Mouse (Mus musculus): ENCODE results near the gene Ttc38. TPM values are rescaled to one million over a fixed set of nuclear protein-coding genes. Genes with fewer than 3 reads are reported as not detected.

The Ttc38 gene
- polyA plus RNA-seq, 1 experiment from 2014 or later = 10.7 TPM

GRCm38 (mm10) chr15:85810806-85811521 lies 21.1 kb upstream of the Ttc38 start:
- WGBS (ENCODE audit: insufficient replicate concordance) = 2% methylated on average over 36 of the region's 36 CpGs
- peak overlapping the region; percentile 81 for H3K4me2 ChIP-seq (ENCODE audit: low read depth, low read length)
- H3K4me1 ChIP-seq (ENCODE audit: control insufficient read depth, low read depth, low read length) = peaks cover 29% of the 10 kb centered on the region
- no peaks in the 10 kb centered on the region for H3K27me3 ChIP-seq (ENCODE audit: control insufficient read depth, insufficient read depth, low read depth, low read length)
- H3K36me3 ChIP-seq (ENCODE audit: control insufficient read depth, insufficient read depth) = peaks cover 3% of the 10 kb centered on the region; the same call in 1 of the 2 replicates
- peak overlapping the region; percentile 83 for H3K9ac ChIP-seq (ENCODE audit: low read depth, low read length)
- peak overlapping the region; percentile 84 for H3K27ac ChIP-seq (ENCODE audit: low read length)
- peak; percentile 84 for ATAC-seq (ENCODE audit: low read depth)
- H3K4me3 ChIP-seq (ENCODE audit: low read depth, low read length) = peak overlapping the region; percentile 77
- H3K9me3 ChIP-seq (replicated peaks; ENCODE audit: control insufficient read depth, low read length) = no peaks in the 10 kb centered on the region

GRCm38 (mm10) chr15:85811535-85812277 lies 20.4 kb upstream of the Ttc38 start, which contains the start of gene Cdpf1:
Gene Cdpf1 (minus strand): TSS chr15:85811697.
- Histone ChIP-seq H3K4me3 (ENCODE audit: low read depth, low read length) (peak within 1 kb of the TSS; percentile 77), H3K4me1 (ENCODE audit: control insufficient read depth, low read depth, low read length) (peaks cover 29% of the 10 kb centered on the region), H3K27me3 (ENCODE audit: control insufficient read depth, insufficient read depth, low read depth, low read length) (no peaks in the 10 kb centered on the region), H3K36me3 (ENCODE audit: control insufficient read depth, insufficient read depth) (peaks cover 3% of the 10 kb centered on the region; the same call in 1 of the 2 replicates), H3K9ac (ENCODE audit: low read depth, low read length) (peak within 1 kb of the TSS; percentile 83), H3K4me2 (ENCODE audit: low read depth, low read length) (peak within 1 kb of the TSS; percentile 81), H3K9me3 (replicated peaks; ENCODE audit: control insufficient read depth, low read length) (no peaks in the 10 kb centered on the region), H3K27ac (ENCODE audit: low read length) (peak within 1 kb of the TSS; percentile 84)
- ATAC-seq (ENCODE audit: low read depth) = peak; percentile 91
- 1% methylated on average over 36 of the region's 36 CpGs for WGBS (ENCODE audit: insufficient replicate concordance)

DNA sequence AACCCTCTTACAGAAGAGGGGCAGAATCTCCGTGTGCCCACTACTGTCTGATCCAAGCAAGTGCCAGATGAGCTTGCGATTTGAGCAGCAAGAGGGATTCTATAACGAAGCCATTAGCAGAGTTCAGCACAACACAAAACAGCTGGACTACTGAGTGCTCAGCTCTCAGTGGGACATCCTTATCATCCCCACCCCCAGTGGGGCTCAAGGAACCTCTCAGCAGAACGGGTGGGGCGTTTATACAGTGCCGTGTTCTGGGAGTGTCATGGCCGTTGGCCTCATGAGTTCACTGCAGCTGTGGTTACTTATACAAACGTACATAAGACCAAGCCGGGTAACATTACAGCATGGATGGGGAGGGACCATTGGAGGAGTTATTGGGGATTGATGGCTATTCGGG lies 18.7 kb upstream of the Ttc38 start:
- Histone ChIP-seq H3K4me1 (ENCODE audit: control insufficient read depth, low read depth, low read length) (peaks cover 29% of the 10 kb centered on the region), H3K36me3 (ENCODE audit: control insufficient read depth, insufficient read depth) (no peaks in the 10 kb centered on the region), H3K27ac (ENCODE audit: low read length) (no peak overlapping the region), H3K9me3 (replicated peaks; ENCODE audit: control insufficient read depth, low read length) (no peaks in the 10 kb centered on the region; the same call in 1 of the 2 replicates), H3K9ac (ENCODE audit: low read depth, low read length) (0 out of 2 replicates have a peak overlapping the region, but pooled peaks have one; percentile 14), H3K27me3 (ENCODE audit: control insufficient read depth, insufficient read depth, low read depth, low read length) (no peaks in the 10 kb centered on the region), H3K4me2 (ENCODE audit: low read depth, low read length) (no peak overlapping the region), H3K4me3 (ENCODE audit: low read depth, low read length) (no peak overlapping the region)
- no peak for ATAC-seq (ENCODE audit: low read depth)
- 42% methylated on average over 10 of the region's 10 CpGs for WGBS (ENCODE audit: insufficient replicate concordance)

DNA sequence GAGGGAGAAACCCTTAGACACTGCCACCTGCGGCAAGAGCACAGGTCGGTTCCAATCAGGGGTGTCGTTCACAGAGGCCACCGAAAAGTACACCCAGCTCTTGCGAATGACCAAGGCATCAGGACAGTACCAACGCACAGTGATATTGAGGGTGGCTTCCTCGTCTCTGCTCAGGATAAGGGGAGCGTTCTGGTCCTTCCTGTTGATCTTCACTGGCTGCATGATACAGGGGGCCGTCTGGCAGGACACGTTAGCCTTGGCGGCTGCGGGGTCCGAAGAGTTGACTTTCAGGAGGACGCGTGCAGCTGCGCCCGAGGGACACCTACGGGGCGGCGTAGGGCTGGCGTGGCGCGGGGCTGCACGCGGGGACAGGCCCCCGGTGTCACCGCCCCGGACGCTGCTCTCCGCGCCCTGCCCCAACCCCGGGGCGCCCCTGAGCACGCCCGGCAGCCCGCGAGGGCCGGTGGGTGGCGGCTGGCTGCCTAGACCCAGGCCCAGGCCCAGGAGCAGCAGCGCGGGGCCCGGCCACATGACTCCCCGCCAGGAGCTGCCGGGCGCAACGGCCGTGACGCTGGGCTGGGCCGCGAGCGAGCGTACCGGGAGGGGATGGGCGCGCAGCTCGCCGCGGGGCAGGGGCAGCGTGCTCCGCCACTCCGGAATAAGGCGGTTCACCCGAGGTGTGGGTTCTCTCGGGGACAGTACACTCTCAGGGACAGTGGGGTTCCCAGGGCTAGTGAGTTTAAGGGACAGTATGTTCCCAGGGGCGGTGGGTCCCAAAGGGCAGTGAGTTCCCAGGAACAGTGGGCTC lies 10.7 kb upstream of the Ttc38 start, which contains the start of gene Pkdrej:
TSS of gene Pkdrej (minus strand) at position 532 of the 808 bp plus-strand sequence.
- peak within 1 kb of the TSS; percentile 53 for H3K4me3 ChIP-seq (ENCODE audit: low read depth, low read length)
- H3K9ac ChIP-seq (ENCODE audit: low read depth, low read length) = peak within 1 kb of the TSS; percentile 33
- H3K4me2 ChIP-seq (ENCODE audit: low read depth, low read length) = peak within 1 kb of the TSS; percentile 78
- peaks cover 19% of the 10 kb centered on the region for H3K27me3 ChIP-seq (ENCODE audit: control insufficient read depth, insufficient read depth, low read depth, low read length)
- WGBS (ENCODE audit: insufficient replicate concordance) = 2% methylated on average over 65 of the region's 65 CpGs
- no peaks in the 10 kb centered on the region; the same call in 1 of the 2 replicates for H3K9me3 ChIP-seq (replicated peaks; ENCODE audit: control insufficient read depth, low read length)
- no peak within 1 kb of the TSS for H3K27ac ChIP-seq (ENCODE audit: low read length)
- ATAC-seq (ENCODE audit: low read depth) = peak; percentile 62
- peaks cover 1% of the 10 kb centered on the region for H3K4me1 ChIP-seq (ENCODE audit: control insufficient read depth, low read depth, low read length)
- H3K36me3 ChIP-seq (ENCODE audit: control insufficient read depth, insufficient read depth) = no peaks in the 10 kb centered on the region

DNA sequence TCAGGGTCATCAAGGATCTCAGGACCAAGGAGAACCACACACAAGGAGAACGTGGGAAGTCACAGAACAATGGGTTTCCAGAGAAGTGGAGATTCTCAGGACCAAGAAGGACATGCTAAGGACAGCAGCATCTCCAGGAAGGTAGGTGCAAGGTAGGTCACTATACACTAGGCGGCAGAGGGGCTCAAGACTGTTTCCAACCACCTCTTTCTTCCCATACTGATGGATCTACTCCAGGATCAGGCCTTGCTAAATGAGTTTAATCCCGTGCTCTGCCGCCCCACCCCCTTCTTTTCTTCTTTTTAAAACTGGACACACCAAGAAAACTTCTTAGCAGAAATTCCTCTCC lies 10.1 kb upstream of the Ttc38 start:
- peaks cover 19% of the 10 kb centered on the region for H3K27me3 ChIP-seq (ENCODE audit: control insufficient read depth, insufficient read depth, low read depth, low read length)
- H3K27ac ChIP-seq (ENCODE audit: low read length) = no peak overlapping the region
- no peaks in the 10 kb centered on the region for H3K36me3 ChIP-seq (ENCODE audit: control insufficient read depth, insufficient read depth)
- H3K9ac ChIP-seq (ENCODE audit: low read depth, low read length) = no peak overlapping the region
- H3K9me3 ChIP-seq (replicated peaks; ENCODE audit: control insufficient read depth, low read length) = no peaks in the 10 kb centered on the region; the same call in 1 of the 2 replicates
- WGBS (ENCODE audit: insufficient replicate concordance) = 20% methylated on average over 4 of the region's 4 CpGs
- H3K4me3 ChIP-seq (ENCODE audit: low read depth, low read length) = peak overlapping the region; percentile 53
- ATAC-seq (ENCODE audit: low read depth) = 0 out of 2 replicates have a peak, but pooled peaks have one; percentile 30
- peaks cover 6% of the 10 kb centered on the region for H3K4me1 ChIP-seq (ENCODE audit: control insufficient read depth, low read depth, low read length)
- peak overlapping the region; percentile 78 for H3K4me2 ChIP-seq (ENCODE audit: low read depth, low read length)

DNA sequence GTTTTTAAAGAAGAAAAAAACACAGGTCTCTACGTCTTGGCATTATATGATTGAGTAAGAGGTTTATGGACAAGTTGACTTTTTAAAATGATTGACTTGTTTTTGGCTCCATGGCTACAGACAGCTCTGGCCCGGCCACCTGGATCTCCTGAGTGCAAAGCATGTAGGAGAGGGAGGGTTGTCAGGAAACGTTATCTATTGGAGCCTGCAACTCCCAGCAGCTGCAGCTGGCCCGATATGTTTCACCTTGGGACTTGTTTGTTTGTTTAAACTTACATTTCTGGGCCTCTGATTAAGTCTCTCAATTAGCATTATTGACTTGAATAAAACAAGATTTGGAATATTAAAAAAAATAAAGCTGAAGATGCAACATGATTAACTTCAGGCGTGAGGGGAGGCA lies 5.4 kb upstream of the Ttc38 start:
- 25% methylated on average over 5 of the region's 5 CpGs for WGBS (ENCODE audit: insufficient replicate concordance)
- no peaks in the 10 kb centered on the region for H3K36me3 ChIP-seq (ENCODE audit: control insufficient read depth, insufficient read depth)
- no peaks in the 10 kb centered on the region for H3K9me3 ChIP-seq (replicated peaks; ENCODE audit: control insufficient read depth, low read length)
- peaks cover 6% of the 10 kb centered on the region for H3K27me3 ChIP-seq (ENCODE audit: control insufficient read depth, insufficient read depth, low read depth, low read length)
- no peak overlapping the region for H3K9ac ChIP-seq (ENCODE audit: low read depth, low read length)
- peaks cover 13% of the 10 kb centered on the region for H3K4me1 ChIP-seq (ENCODE audit: control insufficient read depth, low read depth, low read length)
- no peak overlapping the region for H3K4me3 ChIP-seq (ENCODE audit: low read depth, low read length)
- H3K4me2 ChIP-seq (ENCODE audit: low read depth, low read length) = no peak overlapping the region
- ATAC-seq (ENCODE audit: low read depth) = peak; percentile 67
- no peak overlapping the region; the same call in 1 of the 2 replicates for H3K27ac ChIP-seq (ENCODE audit: low read length)

DNA sequence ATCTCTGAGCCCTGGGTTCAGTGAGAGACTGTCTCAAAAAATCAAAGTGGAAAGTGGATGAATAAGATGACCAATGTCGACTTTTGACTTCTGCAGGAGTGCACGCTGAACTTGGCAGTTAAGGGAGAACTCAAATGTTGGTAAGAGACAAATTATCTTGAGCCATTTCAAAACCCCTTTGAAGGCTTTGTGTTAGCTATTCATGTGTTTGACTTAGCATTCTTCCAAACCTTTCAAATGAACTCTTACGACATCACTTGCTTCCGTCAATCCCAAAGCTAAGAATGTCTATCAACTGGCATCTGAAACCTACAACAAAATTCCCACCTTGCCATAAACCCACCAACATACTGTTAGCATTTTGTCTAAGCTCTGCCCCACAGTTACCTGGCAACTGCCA lies 4.0 kb upstream of the Ttc38 start:
- H3K9me3 ChIP-seq (replicated peaks; ENCODE audit: control insufficient read depth, low read length) = no peaks in the 10 kb centered on the region
- H3K4me3 ChIP-seq (ENCODE audit: low read depth, low read length) = no peak overlapping the region
- H3K9ac ChIP-seq (ENCODE audit: low read depth, low read length) = no peak overlapping the region
- H3K36me3 ChIP-seq (ENCODE audit: control insufficient read depth, insufficient read depth) = no peaks in the 10 kb centered on the region
- 66% methylated on average over 4 of the region's 4 CpGs for WGBS (ENCODE audit: insufficient replicate concordance)
- no peaks in the 10 kb centered on the region for H3K27me3 ChIP-seq (ENCODE audit: control insufficient read depth, insufficient read depth, low read depth, low read length)
- no peak overlapping the region for H3K4me2 ChIP-seq (ENCODE audit: low read depth, low read length)
- H3K27ac ChIP-seq (ENCODE audit: low read length) = no peak overlapping the region
- ATAC-seq (ENCODE audit: low read depth) = no peak
- peaks cover 22% of the 10 kb centered on the region for H3K4me1 ChIP-seq (ENCODE audit: control insufficient read depth, low read depth, low read length)

GRCm38 (mm10) chr15:85829470-85829869 lies 2.6 kb upstream of the Ttc38 start:
- WGBS (ENCODE audit: insufficient replicate concordance) = 51% methylated on average over 5 of the region's 5 CpGs
- H3K9ac ChIP-seq (ENCODE audit: low read depth, low read length) = no peak overlapping the region
- H3K27me3 ChIP-seq (ENCODE audit: control insufficient read depth, insufficient read depth, low read depth, low read length) = no peaks in the 10 kb centered on the region
- H3K36me3 ChIP-seq (ENCODE audit: control insufficient read depth, insufficient read depth) = no peaks in the 10 kb centered on the region
- no peak overlapping the region for H3K4me3 ChIP-seq (ENCODE audit: low read depth, low read length)
- no peak overlapping the region for H3K4me2 ChIP-seq (ENCODE audit: low read depth, low read length)
- ATAC-seq (ENCODE audit: low read depth) = no peak
- peaks cover 22% of the 10 kb centered on the region for H3K4me1 ChIP-seq (ENCODE audit: control insufficient read depth, low read depth, low read length)
- H3K9me3 ChIP-seq (replicated peaks; ENCODE audit: control insufficient read depth, low read length) = no peaks in the 10 kb centered on the region
- peak overlapping the region; percentile 6; the same call in 1 of the 2 replicates for H3K27ac ChIP-seq (ENCODE audit: low read length)
